Mouse (Mus musculus) embryonic fibroblast, embryonic 13.5 days (primary cell): ENCODE measurements around the gene Avpi1.

Experiments used
- CTCF ChIP-seq: IDR thresholded peaks from 2 replicates; pipeline ENCODE4 v1.5.1; 2011; ENCODE audit warnings: mild to moderate bottlenecking, control low read depth, low read length, moderate library complexity, borderline replicate concordance; ENCODE audit not compliant: insufficient read depth
- POLR2A ChIP-seq: IDR thresholded peaks from 2 replicates; pipeline ENCODE4 v1.6.1; 2011; ENCODE audit warnings: low read depth, mild to moderate bottlenecking, control low read depth, low read length, moderate library complexity

DNA sequence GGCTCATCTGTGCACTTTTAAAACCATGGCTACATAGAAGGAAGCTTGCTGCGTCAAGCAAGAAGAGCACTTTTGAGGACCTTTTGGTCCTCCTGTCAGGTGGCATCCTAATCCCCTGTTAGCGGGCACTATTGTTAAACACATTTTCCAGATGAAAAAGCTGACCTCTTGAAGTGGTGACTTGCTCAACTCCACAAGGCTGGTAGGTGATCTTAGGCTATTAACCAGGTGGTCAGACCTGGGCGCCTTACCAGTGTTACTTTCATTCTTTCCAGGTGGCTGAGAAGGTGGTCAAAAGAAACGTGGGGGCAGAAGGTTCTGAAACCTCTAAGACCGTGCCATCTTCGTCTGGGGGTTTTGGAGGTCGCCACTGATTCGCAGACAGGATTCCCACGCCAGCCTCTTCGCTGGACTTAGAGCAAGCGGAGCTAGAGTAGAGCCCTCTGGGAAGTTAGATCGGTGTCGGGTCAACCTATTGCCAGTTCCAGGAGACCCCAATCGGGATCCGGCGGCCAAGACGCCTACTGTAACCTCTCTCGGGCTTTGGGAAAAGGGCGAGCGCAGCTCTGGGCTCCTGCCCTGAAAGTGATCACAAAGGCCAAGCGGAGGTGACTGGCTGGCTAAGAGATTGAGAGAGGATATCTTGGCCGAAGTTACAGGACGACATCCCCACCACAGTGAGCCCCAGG is 663 bp downstream of the Avpi1 start:
- TF ChIP-seq CTCF (no peak), POLR2A (no peak)
